Comparison of ENCODE assay signal across 14 mouse cellular contexts in genomic region chr9:27189306-27189705, GRCm38 (mm10). TPM values are rescaled to one million over a fixed set of nuclear protein-coding genes. Genes with fewer than 3 reads are reported as not detected.
DNase-seq lines count a peak whose midpoint lies in the region; TF ChIP-seq lines count a peak whose summit lies in the region.
"Had no signal": no experiment of that assay in that cellular context is flagged by ENCODE, and none has a peak within 500 bp of the region (broad histone marks: within the 10 kb centered on the region; RNA-seq: fewer than 3 reads in every experiment).

No protein-coding gene starts in this region.

- DNase-seq in cerebellum, adult 11 months: peak; percentile 35
- DNase-seq in cerebellum, postnatal 4 days (ENCODE audit: low spot score in 2 of 2): no peak
- DNase-seq in layer of hippocampus, adult 2 months (ENCODE audit: low spot score in 2 of 2): no peak
- DNase-seq in layer of hippocampus, adult 9-10 months (ENCODE audit: low spot score): no peak
- DNase-seq in cerebellum, adult 9-11 months: peak; percentile 54
- peak; percentile 18 for DNase-seq in gastrocnemius, postnatal 25 days
- DNase-seq in thymus, postnatal 14 days: no peak
- DNase-seq: kidney, adult 8-10 months; lung, embryonic 14.5 days; lung, postnatal 4 days; thymus, postnatal 4 days had no signal

- H3K27ac ChIP-seq in layer of hippocampus, adult 2 months: peak overlapping the region; percentile 59
- H3K27ac ChIP-seq: embryonic facial prominence, embryonic 12.5 days; midbrain, embryonic 10.5 days had no signal

- no peak for TF ChIP-seq CTCF in layer of hippocampus, adult 2 months (conservative IDR thresholded peaks at IDR 0.05)

- H3K4me3 ChIP-seq in layer of hippocampus, adult 2 months: no peak overlapping the region
- H3K4me3 ChIP-seq: embryonic facial prominence, embryonic 12.5 days; heart, embryonic 12.5 days; midbrain, embryonic 10.5 days had no signal

RNA-seq across cellular contexts. Expression of gene Jam3, which starts 34.1 kb away (rescaled TPM):
- 10 to 100 TPM; 36.4 to 42.3 TPM for total RNA-seq in layer of hippocampus, adult 2 months (2021)
- total RNA-seq in gastrocnemius, postnatal 25 days (2021): 1 to 10 TPM; 8.5 to 8.6 TPM

Comparison
In these comparisons a context has a peak if more than half of its experiments do, and no peak if none do; other contexts are left out.
1. DNase-seq: peak in cerebellum, adult 11 months (single experiment), cerebellum, adult 9-11 months (single experiment) and gastrocnemius, postnatal 25 days (single experiment); none in cerebellum, postnatal 4 days (0 of 2), layer of hippocampus, adult 2 months (0 of 2), layer of hippocampus, adult 9-10 months (single experiment) and thymus, postnatal 14 days (single experiment).